Mouse (Mus musculus) heart, postnatal 4 days (tissue): ENCODE measurements around the gene Smarcd2. TPM values are rescaled to one million over a fixed set of nuclear protein-coding genes. Genes with fewer than 3 reads are reported as not detected.

Source experiments
- DNase-seq: peaks from one replicate; pipeline ENCODE4 v3.0.0; 2021
- total RNA-seq, 2 experiments: library from RNA; stranded (reverse); gene quantifications; 2 replicates each; pipeline ENCODE4 v1.2.3; 2021

Smarcd2 gene
- total RNA-seq, 2 experiments from 2014 or later = 20.2 to 20.3 TPM

- DNase-seq = peak; percentile 44
Measured at GRCm38 (mm10) chr11:106274971-106275411, 2.2 kb upstream of the Smarcd2 start.

GRCm38 (mm10) chr11:106274374-106274773 is 1.6 kb upstream of the Smarcd2 start:
- no peak for DNase-seq

- DNase-seq = no peak
Measured at GRCm38 (mm10) chr11:106273811-106274210, 1.0 kb upstream of the Smarcd2 start.

- no peak for DNase-seq
Measured at GRCm38 (mm10) chr11:106273311-106273684, 526 bp upstream of the Smarcd2 start.

- peak; percentile 53 for DNase-seq
Measured at GRCm38 (mm10) chr11:106271794-106272643, 753 bp downstream of the Smarcd2 start.

- DNase-seq = no peak
Measured at GRCm38 (mm10) chr11:106271131-106271793, 1.5 kb downstream of the Smarcd2 start.

- DNase-seq = no peak
Measured at GRCm38 (mm10) chr11:106269060-106269431, 3.7 kb downstream of the Smarcd2 start.

- peak; percentile 49 for DNase-seq
Measured at GRCm38 (mm10) chr11:106268326-106269059, 4.3 kb downstream of the Smarcd2 start.

- no peak for DNase-seq
Measured at GRCm38 (mm10) chr11:106267871-106268270, 4.9 kb downstream of the Smarcd2 start.

GRCm38 (mm10) chr11:106267311-106267852 is 5.4 kb downstream of the Smarcd2 start:
- DNase-seq = peak; percentile 39

- no peak for DNase-seq
Measured at GRCm38 (mm10) chr11:106266431-106266830, 6.3 kb downstream of the Smarcd2 start.

- no peak for DNase-seq
Measured at GRCm38 (mm10) chr11:106265570-106265969, 7.2 kb downstream of the Smarcd2 start.

- DNase-seq = no peak
Measured at GRCm38 (mm10) chr11:106264988-106265387, 7.8 kb downstream of the Smarcd2 start.

GRCm38 (mm10) chr11:106263963-106264362 is 8.8 kb downstream of the Smarcd2 start:
- DNase-seq = no peak

- DNase-seq = no peak
Measured at GRCm38 (mm10) chr11:106260826-106261450, 11.8 kb downstream of the Smarcd2 start.

GRCm38 (mm10) chr11:106256775-106257174 is 16.0 kb downstream of the Smarcd2 start:
- DNase-seq = no peak

GRCm38 (mm10) chr11:106255685-106256451 is 16.9 kb downstream of the Smarcd2 start, which contains the start of the genes Ftsj3 and Psmc5:
Ftsj3 (minus strand) TSS chr11:106256079.
Psmc5 (plus strand) TSS chr11:106256154.
- peak; percentile 99 for DNase-seq

- peak; percentile 43 for DNase-seq
Measured at GRCm38 (mm10) chr11:106255174-106255573, 17.6 kb downstream of the Smarcd2 start.

- DNase-seq = no peak
Measured at GRCm38 (mm10) chr11:106254767-106255166, 18.0 kb downstream of the Smarcd2 start.

GRCm38 (mm10) chr11:106249326-106249725 is 23.4 kb downstream of the Smarcd2 start:
- no peak for DNase-seq

- DNase-seq = no peak
Measured at GRCm38 (mm10) chr11:106246834-106247233, 25.9 kb downstream of the Smarcd2 start.
